Mouse (Mus musculus) ES-E14 (cell line): ENCODE data around the gene Scn3b.

Experiments
- CHD2 ChIP-seq: IDR thresholded peaks from 2 replicates; pipeline ENCODE4 v1.6.1; 2014; ENCODE audit warnings: mild to moderate bottlenecking, low read depth, low read length, inconsistent platforms
- HCFC1 ChIP-seq: IDR thresholded peaks from 2 replicates; pipeline ENCODE4 v1.6.1; 2012; ENCODE audit warnings: low read length, inconsistent platforms, borderline replicate concordance; ENCODE audit not compliant: insufficient read depth
- MAFK ChIP-seq: IDR thresholded peaks from 2 replicates; pipeline ENCODE4 v1.6.1; 2014; ENCODE audit warnings: mild to moderate bottlenecking, low read depth, low read length, inconsistent platforms; ENCODE audit not compliant: insufficient read depth

- no peak for TF ChIP-seq MAFK
- no peak for TF ChIP-seq CHD2
- TF ChIP-seq HCFC1 = no peak
Observed at GRCm38 (mm10) chr9:40316865-40317660, 48.0 kb downstream of the Scn3b start.
